9 mouse cellular contexts compared by ENCODE assay signal in genomic region chr9:95558726-95559058, GRCm38 (mm10). TPM values are rescaled to one million over a fixed set of nuclear protein-coding genes. Genes with fewer than 3 reads are reported as not detected.
DNase-seq lines count a peak whose midpoint lies in the region; ATAC-seq and TF ChIP-seq lines count a peak whose summit lies in the region.
"Had no signal": no experiment of that assay in that cellular context is flagged by ENCODE, and none has a peak within 500 bp of the region (broad histone marks: within the 10 kb centered on the region; RNA-seq: fewer than 3 reads in every experiment).

No protein-coding gene starts in this region.

- H3K27me3 ChIP-seq in heart, embryonic 16.5 days (ENCODE audit: control insufficient read depth, insufficient read depth, low read length), result peaks cover 60% of the 10 kb centered on the region
- peaks cover 39% of the 10 kb centered on the region for H3K27me3 ChIP-seq in hindbrain, embryonic 11.5 days (ENCODE audit: control insufficient read depth, insufficient read depth, low read length)
- peaks cover 91% of the 10 kb centered on the region for H3K27me3 ChIP-seq in midbrain, embryonic 10.5 days (ENCODE audit: low read depth, poor library complexity, severe bottlenecking)

- TF ChIP-seq CTCF in bone marrow, adult 2 months (IDR thresholded peaks at IDR 0.05; ENCODE audit: control insufficient read depth, insufficient read depth, low read length), result no peak

- no peak overlapping the region; the same call in 1 of the 2 replicates for H3K9ac ChIP-seq in heart, embryonic 16.5 days (ENCODE audit: low read length)
- H3K9ac ChIP-seq in hindbrain, embryonic 11.5 days (ENCODE audit: low read depth, low read length), result peak overlapping the region; percentile 68; the same call in 1 of the 2 replicates

- peak overlapping the region; percentile 76 for H3K4me3 ChIP-seq in heart, embryonic 16.5 days (ENCODE audit: low read length)
- H3K4me3 ChIP-seq in bone marrow, adult 2 months (replicated peaks; ENCODE audit: control insufficient read depth, low read depth, low read length), result peak overlapping the region; percentile 89
- H3K4me3 ChIP-seq in hindbrain, embryonic 11.5 days (ENCODE audit: low read depth, low read length), result peak overlapping the region; percentile 55
- H3K4me3 ChIP-seq in midbrain, embryonic 10.5 days, result peak overlapping the region; percentile 72

- H3K27ac ChIP-seq in heart, embryonic 16.5 days (ENCODE audit: low read length), result no peak overlapping the region
- H3K27ac ChIP-seq in bone marrow, adult 2 months (ENCODE audit: control insufficient read depth, insufficient read depth, low read depth, low read length, poor library complexity), result peak overlapping the region; percentile 90
- no peak overlapping the region for H3K27ac ChIP-seq in hindbrain, embryonic 11.5 days (ENCODE audit: low read depth, low read length)
- no peak overlapping the region for H3K27ac ChIP-seq in midbrain, embryonic 10.5 days (replicated peaks)

- ATAC-seq in heart, embryonic 16.5 days (replicated peaks; ENCODE audit: extremely low read depth, insufficient read depth, low FRiP score), result no peak
- ATAC-seq in hindbrain, embryonic 11.5 days (ENCODE audit: low FRiP score), result no peak

- H3K4me2 ChIP-seq in heart, embryonic 16.5 days (ENCODE audit: low read depth, low read length), result peak overlapping the region; percentile 78
- H3K4me2 ChIP-seq in hindbrain, embryonic 11.5 days (replicated peaks; ENCODE audit: low read depth, low read length), result peak overlapping the region; percentile 96

- no peaks in the 10 kb centered on the region for H3K9me3 ChIP-seq in heart, embryonic 16.5 days (replicated peaks; ENCODE audit: control insufficient read depth, low read length)
- no peaks in the 10 kb centered on the region for H3K9me3 ChIP-seq in hindbrain, embryonic 11.5 days (ENCODE audit: control insufficient read depth, low read length)
- no peaks in the 10 kb centered on the region for H3K9me3 ChIP-seq in midbrain, embryonic 10.5 days (replicated peaks)

- 15% methylated on average over 11 of the region's 11 CpGs for WGBS in heart, embryonic 16.5 days
- 18% methylated on average over 11 of the region's 11 CpGs for WGBS in bone marrow, adult 2 months
- 14% methylated on average over 11 of the region's 11 CpGs for WGBS in hindbrain, embryonic 11.5 days
- 12% methylated on average over 11 of the region's 11 CpGs for WGBS in midbrain, embryonic 10.5 days

- H3K4me1 ChIP-seq in heart, embryonic 16.5 days (ENCODE audit: control insufficient read depth, insufficient read depth, low read length), result peaks cover 12% of the 10 kb centered on the region
- peaks cover 2% of the 10 kb centered on the region for H3K4me1 ChIP-seq in bone marrow, adult 2 months (ENCODE audit: control insufficient read depth, insufficient read depth, low read length)
- peaks cover 5% of the 10 kb centered on the region; the same call in 1 of the 2 replicates for H3K4me1 ChIP-seq in hindbrain, embryonic 11.5 days (replicated peaks; ENCODE audit: control insufficient read depth, insufficient read depth, low read length)
- H3K4me1 ChIP-seq in midbrain, embryonic 10.5 days, result peaks cover 19% of the 10 kb centered on the region

- intact Hi-C loops in heart, postnatal 36 days (cut with DNase I), result no loop called here

- DNase-seq in heart, postnatal 36 days, result no peak
- peak; percentile 57 for DNase-seq in hindbrain, embryonic 11.5 days (ENCODE audit: low spot score)
- no peak for DNase-seq in midbrain, embryonic 10.5 days (ENCODE audit: low spot score)
- DNase-seq in gastrocnemius, postnatal 25 days, result no peak
- no peak for DNase-seq in adipocyte (ENCODE audit: low spot score)
- DNase-seq in thymus, postnatal 25 days, result no peak

- H3K36me3 ChIP-seq in heart, embryonic 16.5 days (ENCODE audit: control insufficient read depth, insufficient read depth), result no peaks in the 10 kb centered on the region
- H3K36me3 ChIP-seq in hindbrain, embryonic 11.5 days (ENCODE audit: control insufficient read depth, insufficient read depth, low read length), result no peaks in the 10 kb centered on the region
- H3K36me3 ChIP-seq in midbrain, embryonic 10.5 days, result no peaks in the 10 kb centered on the region
- H3K36me3 ChIP-seq: G1E had no signal

- no peak for TF ChIP-seq POLR2A in bone marrow, adult 2 months (IDR thresholded peaks at IDR 0.05; ENCODE audit: borderline replicate concordance, control insufficient read depth, low read depth, low read length)

RNA-seq across cellular contexts. Expression of gene Paqr9, which starts 0.8 kb away (rescaled TPM):
- 0.47 and 0.58 TPM in 2 replicates for polyA plus RNA-seq in heart, embryonic 16.5 days (2015; fragmentation: Nextera tagmentation; extraction: Ambion mirVana)
- total RNA-seq in heart, postnatal 36 days (2021), result 10 to 100 TPM; 47.4 to 47.5 TPM
- 17.0 and 17.9 TPM in 2 replicates for polyA plus RNA-seq in bone marrow, adult 2 months (2011; ENCODE audit: insufficient read depth, insufficient read length, low replicate concordance, missing spikeins)
- 0.37 and 0.46 TPM in 2 replicates for polyA plus RNA-seq in hindbrain, embryonic 11.5 days (2014; fragmentation: Nextera tagmentation; extraction: Ambion mirVana)
- 0.17 and 0.19 TPM in 2 replicates for polyA plus RNA-seq in midbrain, embryonic 10.5 days (2016; fragmentation: Nextera tagmentation; extraction: Ambion mirVana)
- 1 to 10 TPM; 4.8 to 5.0 TPM for total RNA-seq in gastrocnemius, postnatal 25 days (2021)
- polyA plus RNA-seq: G1E had no signal

RNA-seq across cellular contexts. Expression of gene U2surp, which starts 46.9 kb away (rescaled TPM):
- 66.2 and 71.1 TPM in 2 replicates for polyA plus RNA-seq in heart, embryonic 16.5 days (2015; fragmentation: Nextera tagmentation; extraction: Ambion mirVana)
- 10 to 100 TPM; 30.8 to 40.2 TPM for total RNA-seq in heart, postnatal 36 days (2021)
- 63.8 and 79.3 TPM in 2 replicates for polyA plus RNA-seq in bone marrow, adult 2 months (2011; ENCODE audit: insufficient read depth, insufficient read length, low replicate concordance, missing spikeins)
- 142 and 183 TPM in 2 replicates for polyA plus RNA-seq in hindbrain, embryonic 11.5 days (2014; fragmentation: Nextera tagmentation; extraction: Ambion mirVana)
- polyA plus RNA-seq in midbrain, embryonic 10.5 days (2016; fragmentation: Nextera tagmentation; extraction: Ambion mirVana), result 134 and 139 TPM in 2 replicates
- 10 to 100 TPM; 22.1 to 22.9 TPM for total RNA-seq in gastrocnemius, postnatal 25 days (2021)

Comparison
In these comparisons a context has a peak if more than half of its experiments do, and no peak if none do; other contexts are left out.
1. RNA of gene Paqr9, which starts 0.8 kb away (polyA plus RNA-seq): 17.0 to 17.9 TPM in bone marrow, adult 2 months; 0.47 to 0.58 TPM in heart, embryonic 16.5 days, 0.37 to 0.46 TPM in hindbrain, embryonic 11.5 days and 0.17 to 0.19 TPM in midbrain, embryonic 10.5 days; every median in the first group is over 10 times any median in the second.
2. Peak in every context shown above with its lines, with median percentiles within 50 percentile points of each other: H3K4me3 ChIP-seq.